Mouse (Mus musculus): ENCODE measurements at regions not wholly inside any gene's neighbourhood (a gene's known extent, or its start where the extent isn't known, plus 50 kb on each side); places are given as distances from the start of the nearest gene placed in this dataset.

DNA sequence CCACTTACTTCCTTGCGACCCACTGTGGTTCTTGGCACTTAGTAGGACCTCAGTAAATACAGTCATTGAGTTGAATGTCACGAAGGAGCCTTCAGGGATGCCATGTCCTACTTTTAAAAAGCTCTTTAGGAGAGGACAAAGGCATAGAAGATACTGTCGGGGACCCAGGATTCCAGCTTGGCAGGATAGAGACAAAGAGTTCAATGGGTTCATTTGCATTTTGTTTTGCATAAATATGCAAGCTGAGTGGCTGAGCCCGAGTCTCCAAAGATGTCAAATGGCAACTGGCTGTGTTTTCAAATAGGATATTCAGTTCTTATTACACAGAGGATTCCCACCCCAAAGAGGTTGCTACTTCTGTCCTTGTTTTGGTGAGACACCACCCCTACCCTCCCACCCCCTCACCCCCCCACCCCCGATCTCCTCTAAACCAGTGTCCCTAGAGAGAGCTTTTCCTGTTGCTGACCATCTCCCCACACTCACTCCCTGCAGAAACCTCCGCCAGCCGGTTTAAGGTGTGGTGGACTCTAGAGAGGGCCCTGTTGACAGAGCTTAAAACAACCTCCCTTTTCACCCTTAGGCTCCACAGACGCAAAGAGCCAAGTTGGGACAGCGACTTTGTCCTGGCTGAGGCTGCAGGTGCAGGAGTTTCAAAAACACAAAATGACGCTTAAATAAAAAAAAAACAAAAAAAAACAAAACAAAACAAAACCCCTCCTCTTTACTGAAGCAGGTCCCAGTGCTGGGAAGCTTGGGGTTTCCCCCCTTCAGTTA lies 57.9 kb downstream of the Sox9 start:
- DNase-seq (ENCODE audit: low read depth, low spot score), result no peak

DNA sequence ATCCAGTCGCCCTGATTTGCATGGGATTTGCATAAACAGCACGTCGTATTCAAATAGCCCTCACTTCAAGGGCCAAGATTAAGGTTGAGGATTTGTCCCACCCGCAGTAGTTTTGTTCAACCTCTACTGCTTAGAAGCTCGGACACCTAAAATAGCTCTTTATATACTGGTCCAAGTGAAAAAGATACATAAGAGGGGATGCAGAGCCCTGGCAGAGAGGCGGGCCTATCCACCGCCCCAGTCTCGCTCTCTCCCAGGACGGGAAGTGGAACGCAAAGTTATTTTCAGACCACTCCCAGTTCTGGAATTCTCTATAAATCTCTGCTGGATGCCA lies 58.4 kb downstream of the Sox9 start:
- no peak for DNase-seq (ENCODE audit: low read depth, low spot score)

- no peak for DNase-seq (ENCODE audit: low read depth, low spot score)
Observed at GRCm38 (mm10) chr11:112844258-112844901, 62.4 kb downstream of the Sox9 start.

DNA sequence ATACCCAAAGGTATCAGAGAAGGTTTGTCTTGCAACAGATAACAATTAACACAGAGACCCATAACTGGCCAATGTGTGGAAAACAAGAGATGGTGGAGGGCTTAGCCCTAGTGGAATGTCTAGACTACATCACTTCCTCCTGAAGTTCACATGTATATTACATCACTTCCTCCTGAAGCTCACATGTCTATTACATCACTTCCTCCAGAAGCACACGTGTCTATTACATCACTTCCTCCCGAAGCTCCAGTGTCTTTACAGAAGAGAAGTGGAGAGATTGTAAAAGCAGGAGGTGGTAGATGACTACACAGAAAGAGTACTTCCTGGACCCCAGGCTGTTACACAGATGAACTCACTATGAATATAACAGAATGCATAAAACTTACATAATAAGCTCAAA lies 65.1 kb downstream of the Sox9 start:
- DNase-seq (ENCODE audit: low read depth, low spot score), result no peak

GRCm38 (mm10) chr11:112847851-112848250 lies 65.8 kb downstream of the Sox9 start:
- DNase-seq (ENCODE audit: low read depth, low spot score), result no peak

DNA sequence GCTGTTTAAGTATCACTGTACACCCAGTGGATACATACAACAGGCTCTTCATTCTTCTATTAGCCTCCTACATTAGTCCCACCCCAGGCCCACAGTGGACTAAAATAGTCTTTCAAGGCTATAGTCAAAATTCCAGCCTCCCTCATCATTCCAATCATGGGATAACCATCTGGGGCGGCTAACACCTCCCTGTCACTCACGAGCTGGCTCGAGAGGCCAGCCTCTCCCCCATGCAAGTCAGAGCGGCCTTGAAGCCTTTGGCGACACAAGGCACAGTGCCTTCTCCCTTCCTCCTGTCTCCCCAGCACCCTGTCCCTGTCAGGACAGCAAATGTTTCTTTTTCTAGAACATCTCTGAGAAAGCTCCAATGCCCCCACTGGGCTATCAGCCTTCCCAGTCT lies 68.0 kb downstream of the Sox9 start:
- no peak for DNase-seq (ENCODE audit: low read depth, low spot score)

DNA sequence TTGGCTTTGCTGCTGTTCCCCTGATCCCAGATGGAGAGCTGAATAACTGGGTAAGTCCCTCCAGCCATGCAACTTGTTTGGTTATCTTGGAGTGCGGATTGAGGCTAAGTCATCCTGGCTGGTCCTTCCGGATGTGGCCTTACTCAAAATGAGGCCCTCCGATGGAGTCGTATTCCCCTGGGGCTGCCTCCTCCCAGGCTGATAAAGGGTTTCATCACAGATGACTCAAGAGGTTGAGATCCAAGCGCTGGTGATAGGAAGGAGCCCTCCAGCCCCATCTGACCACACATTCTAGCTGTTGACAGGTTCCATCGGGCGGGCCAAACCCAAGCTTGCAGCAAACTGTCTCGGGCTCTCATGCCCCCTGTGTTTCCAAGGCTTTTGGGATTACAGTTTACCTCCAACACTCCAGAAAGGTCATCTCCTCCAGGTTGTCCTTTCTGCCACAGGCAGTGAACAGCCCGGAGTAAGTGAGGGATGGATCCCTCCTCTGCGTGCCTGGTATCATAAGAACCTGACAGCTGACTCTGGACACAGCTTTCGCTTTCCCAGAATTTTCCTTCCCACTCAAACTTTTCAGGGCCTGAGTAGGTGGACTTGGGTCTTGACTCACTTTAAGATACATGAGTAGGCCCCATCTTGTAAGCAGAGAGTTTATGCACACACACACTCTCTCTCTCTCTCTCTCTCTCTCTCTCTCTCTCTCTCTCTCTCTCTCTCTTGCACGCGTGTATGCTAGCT lies 68.7 kb downstream of the Sox9 start:
- no peak for DNase-seq (ENCODE audit: low read depth, low spot score)

DNA sequence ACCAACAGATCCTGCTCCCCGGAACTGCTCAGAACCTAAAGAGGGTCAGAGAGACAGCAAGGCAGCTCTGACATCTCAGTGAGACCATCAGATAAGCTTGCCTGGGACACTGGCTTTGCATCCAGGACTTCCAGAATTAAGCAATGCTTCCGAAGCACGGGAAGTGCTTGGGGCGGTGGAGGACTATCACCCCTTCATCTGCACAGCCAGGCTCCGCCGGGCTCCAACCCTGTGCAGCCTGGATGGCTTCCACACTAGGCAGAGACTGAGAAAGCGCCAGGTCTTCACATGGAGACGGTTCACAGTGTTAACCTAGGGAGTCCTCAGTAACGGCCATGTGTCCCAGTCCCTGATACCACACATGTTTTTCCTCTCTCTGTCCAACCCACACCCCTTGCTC lies 69.3 kb downstream of the Sox9 start:
- DNase-seq (ENCODE audit: low read depth, low spot score), result no peak

- DNase-seq (ENCODE audit: low read depth, low spot score), result no peak
Observed at GRCm38 (mm10) chr11:112855975-112856374, 74.0 kb downstream of the Sox9 start.

- DNase-seq (ENCODE audit: low read depth, low spot score), result no peak
Observed at GRCm38 (mm10) chr11:112859309-112859708, 77.3 kb downstream of the Sox9 start.

DNA sequence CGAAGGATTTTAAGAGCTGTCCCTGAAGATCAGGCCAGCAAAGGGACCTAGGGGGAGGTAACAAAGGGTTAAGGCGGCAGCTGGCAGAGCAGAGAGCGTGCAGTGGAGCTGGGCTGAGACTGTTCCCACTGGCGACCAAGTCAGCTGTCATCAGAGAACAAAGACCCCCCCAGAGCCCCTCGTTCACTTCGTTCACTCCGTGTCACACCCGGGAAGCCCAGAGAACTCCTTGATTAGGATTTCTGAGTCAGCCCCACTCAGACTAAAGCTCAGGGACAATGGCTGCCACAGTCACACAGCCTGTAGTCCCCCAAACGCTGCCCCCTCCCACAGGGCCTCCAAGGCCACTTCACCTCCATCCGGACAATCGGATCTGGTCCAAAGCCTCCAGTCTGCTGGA lies 78.8 kb downstream of the Sox9 start:
- DNase-seq (ENCODE audit: low read depth, low spot score), result no peak

GRCm38 (mm10) chr11:112861233-112861632 lies 79.2 kb downstream of the Sox9 start:
- no peak for DNase-seq (ENCODE audit: low read depth, low spot score)

GRCm38 (mm10) chr11:112865836-112866235 lies 83.8 kb downstream of the Sox9 start:
- no peak for DNase-seq (ENCODE audit: low read depth, low spot score)

- DNase-seq (ENCODE audit: low read depth, low spot score), result no peak
Observed at GRCm38 (mm10) chr11:112869571-112869970, 87.5 kb downstream of the Sox9 start.

- peak; percentile 50 for DNase-seq (ENCODE audit: low read depth, low spot score)
Observed at GRCm38 (mm10) chr11:112870201-112871035, 88.4 kb downstream of the Sox9 start.

- no peak for DNase-seq (ENCODE audit: low read depth, low spot score)
Observed at GRCm38 (mm10) chr11:112872677-112873367, 90.8 kb downstream of the Sox9 start.

- no peak for DNase-seq (ENCODE audit: low read depth, low spot score)
Observed at GRCm38 (mm10) chr11:112874239-112874638, 92.2 kb downstream of the Sox9 start.

GRCm38 (mm10) chr11:112876226-112876625 lies 94.2 kb downstream of the Sox9 start:
- DNase-seq (ENCODE audit: low read depth, low spot score), result no peak

- no peak for DNase-seq (ENCODE audit: low read depth, low spot score)
Observed at GRCm38 (mm10) chr11:112878436-112878835, 96.4 kb downstream of the Sox9 start.

- no peak for DNase-seq (ENCODE audit: low read depth, low spot score)
Observed at GRCm38 (mm10) chr11:112880736-112881135, 98.7 kb downstream of the Sox9 start.

- DNase-seq (ENCODE audit: low read depth, low spot score), result peak; percentile 52
Observed at GRCm38 (mm10) chr11:112885336-112885940, 103.4 kb downstream of the Sox9 start.
